Comparison of ENCODE assay signal across 3 mouse cellular contexts in genomic region chr2:160957801-160958200, GRCm38 (mm10). TPM values are rescaled to one million over a fixed set of nuclear protein-coding genes. Genes with fewer than 3 reads are reported as not detected.
"Had no signal": no experiment of that assay in that cellular context is flagged by ENCODE, and none has a peak within 500 bp of the region (broad histone marks: within the 10 kb centered on the region; RNA-seq: fewer than 3 reads in every experiment).

No protein-coding gene starts in this region.

RNA-seq across cellular contexts. Expression of gene Emilin3, which starts 45.7 kb away (rescaled TPM):
- total RNA-seq: common myeloid progenitor, adult 5-6 weeks; granulocyte monocyte progenitor cell, adult 5-6 weeks had no signal
- polyA plus RNA-seq: erythroblast, embryonic 14.5 days had no signal
